Mouse (Mus musculus) cortical plate, adult 2 months (tissue): Measurements from ENCODE around the gene Chst8.

ENCODE experiments used
- CTCF ChIP-seq: fragments of 200-500 bp; IDR thresholded peaks from 2 replicates; pipeline ENCODE4 v1.5.1; 2011; ENCODE audit warnings: mild to moderate bottlenecking, control low read depth, low read length; ENCODE audit not compliant: insufficient read depth; ENCODE audit errors: extremely low read depth
- POLR2A ChIP-seq: fragments of 200-500 bp; IDR thresholded peaks from 2 replicates; pipeline ENCODE4 v1.6.1; 2011; ENCODE audit warnings: mild to moderate bottlenecking, low read length, control low read depth; ENCODE audit not compliant: insufficient read depth; ENCODE audit errors: extremely low read depth

GRCm38 (mm10) chr7:34743411-34744085 is 69.0 kb downstream of the Chst8 start:
- no peak for TF ChIP-seq CTCF
- no peak for TF ChIP-seq POLR2A
